Mouse (Mus musculus): ENCODE data around the gene Kcnk2. TPM values are rescaled to one million over a fixed set of nuclear protein-coding genes. Genes with fewer than 3 reads are reported as not detected.

Gene Kcnk2
- total and polyA plus RNA-seq, 3 experiments = 1.5 to 2.0 (median 1.9) TPM

- no peak overlapping the region for H3K27ac ChIP-seq
- 70% methylated on average over 8 of the region's 8 CpGs for WGBS
- no peak for DNase-seq
Observed at GRCm38 (mm10) chr1:189304988-189305522, 97.0 kb downstream of the Kcnk2 start.

DNA sequence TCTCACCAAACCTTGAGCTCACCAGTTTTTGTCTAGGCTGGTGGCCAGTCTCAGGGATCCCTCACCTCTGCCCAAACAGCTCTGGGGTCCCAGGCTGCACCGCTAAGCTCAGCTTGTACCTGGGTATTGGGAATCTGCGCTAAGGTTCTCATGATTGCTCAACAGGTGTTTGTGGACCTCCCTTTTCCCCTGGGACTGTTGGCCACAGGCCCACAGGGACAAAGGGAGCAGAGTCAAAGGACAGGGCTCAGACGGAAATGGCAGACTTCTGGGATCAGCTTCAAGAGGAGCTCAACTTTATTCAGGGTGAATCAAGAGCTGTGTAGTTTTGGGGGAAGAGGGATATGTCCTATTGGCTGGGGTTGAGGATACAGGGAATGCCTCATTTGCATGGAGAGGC, 99.1 kb downstream of the Kcnk2 start:
- no peaks in the 10 kb centered on the region for H3K27me3 ChIP-seq (ENCODE audit: control insufficient read depth, insufficient read depth, low read length)
- TF ChIP-seq CTCF (IDR thresholded peaks at IDR 0.05) = no peak
- TF ChIP-seq EP300 (IDR thresholded peaks at IDR 0.05; ENCODE audit: insufficient read depth, low read depth, low read length) = no peak
- TF ChIP-seq POLR2A (IDR thresholded peaks at IDR 0.05; ENCODE audit: insufficient read depth, low read depth, low read length) = no peak
- H3K4me3 ChIP-seq = no peak overlapping the region
- no peaks in the 10 kb centered on the region for H3K4me1 ChIP-seq (ENCODE audit: control insufficient read depth, insufficient read depth, low read length)
- H3K9ac ChIP-seq (ENCODE audit: low read depth, low read length) = no peak overlapping the region
- intact Hi-C loops (cut with DNase I) = no loop called here
- no peak for DNase-seq
- H3K27ac ChIP-seq = no peak overlapping the region
- H3K36me3 ChIP-seq (ENCODE audit: control insufficient read depth, insufficient read depth, low read length) = no peaks in the 10 kb centered on the region
- H3K79me2 ChIP-seq (replicated peaks; ENCODE audit: control insufficient read depth, insufficient read depth, low read length) = no peaks in the 10 kb centered on the region
- WGBS = 75% methylated on average over 3 of the region's 3 CpGs

More at GRCm38 (mm10) chr1:189304988-189305522, 97.0 kb downstream of the Kcnk2 start:
- TF ChIP-seq EP300 (IDR thresholded peaks at IDR 0.05; ENCODE audit: insufficient read depth, low read depth, low read length) (no peak), POLR2A (IDR thresholded peaks at IDR 0.05; ENCODE audit: insufficient read depth, low read depth, low read length) (no peak), CTCF (IDR thresholded peaks at IDR 0.05) (no peak)
- H3K9ac ChIP-seq (ENCODE audit: low read depth, low read length) = no peak overlapping the region
- H3K27me3 ChIP-seq (ENCODE audit: control insufficient read depth, insufficient read depth, low read length) = no peaks in the 10 kb centered on the region
- no peaks in the 10 kb centered on the region for H3K79me2 ChIP-seq (replicated peaks; ENCODE audit: control insufficient read depth, insufficient read depth, low read length)
- H3K4me3 ChIP-seq = no peak overlapping the region
- H3K36me3 ChIP-seq (ENCODE audit: control insufficient read depth, insufficient read depth, low read length) = no peaks in the 10 kb centered on the region
- H3K4me1 ChIP-seq (ENCODE audit: control insufficient read depth, insufficient read depth, low read length) = no peaks in the 10 kb centered on the region
- intact Hi-C loops (cut with DNase I) = no loop called here

GRCm38 (mm10) chr1:189293679-189294406, 108.2 kb downstream of the Kcnk2 start:
- WGBS = 89% methylated on average over 12 of the region's 12 CpGs
- H3K27me3 ChIP-seq (ENCODE audit: control insufficient read depth, insufficient read depth, low read length) = no peaks in the 10 kb centered on the region
- no peak overlapping the region for H3K9ac ChIP-seq (ENCODE audit: low read depth, low read length)
- H3K4me1 ChIP-seq (ENCODE audit: control insufficient read depth, insufficient read depth, low read length) = no peaks in the 10 kb centered on the region
- no peak for DNase-seq
- H3K27ac ChIP-seq = no peak overlapping the region
- no peaks in the 10 kb centered on the region for H3K36me3 ChIP-seq (ENCODE audit: control insufficient read depth, insufficient read depth, low read length)
- H3K79me2 ChIP-seq (replicated peaks; ENCODE audit: control insufficient read depth, insufficient read depth, low read length) = no peaks in the 10 kb centered on the region
- H3K4me3 ChIP-seq = no peak overlapping the region
- intact Hi-C loops (cut with DNase I) = no loop called here
- TF ChIP-seq EP300 (IDR thresholded peaks at IDR 0.05; ENCODE audit: insufficient read depth, low read depth, low read length) (no peak), CTCF (IDR thresholded peaks at IDR 0.05) (no peak), POLR2A (IDR thresholded peaks at IDR 0.05; ENCODE audit: insufficient read depth, low read depth, low read length) (no peak)

DNA sequence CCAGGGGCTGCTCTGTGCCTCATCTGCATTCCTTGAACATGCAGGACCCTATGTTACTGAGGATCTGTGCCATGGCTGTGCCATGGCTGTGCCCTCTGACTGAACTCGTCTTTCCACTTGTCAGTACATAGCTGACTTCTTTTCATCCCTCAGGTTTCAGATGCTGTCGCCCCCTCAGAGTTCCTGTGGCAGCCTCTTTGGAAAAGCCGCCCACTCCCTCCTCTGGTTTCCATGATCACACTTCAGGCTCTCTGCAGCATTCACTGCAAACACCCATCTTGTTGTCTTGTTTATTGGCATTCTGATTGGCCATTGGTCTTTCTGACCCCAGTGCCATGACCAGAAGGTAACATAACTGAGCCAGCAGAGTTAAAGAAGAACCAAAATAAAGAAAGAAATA, 111.2 kb downstream of the Kcnk2 start:
- Histone ChIP-seq H3K27ac (no peak overlapping the region), H3K4me1 (ENCODE audit: control insufficient read depth, insufficient read depth, low read length) (no peaks in the 10 kb centered on the region), H3K79me2 (replicated peaks; ENCODE audit: control insufficient read depth, insufficient read depth, low read length) (no peaks in the 10 kb centered on the region), H3K27me3 (ENCODE audit: control insufficient read depth, insufficient read depth, low read length) (no peaks in the 10 kb centered on the region), H3K36me3 (ENCODE audit: control insufficient read depth, insufficient read depth, low read length) (no peaks in the 10 kb centered on the region), H3K9ac (ENCODE audit: low read depth, low read length) (no peak overlapping the region), H3K4me3 (no peak overlapping the region)
- no peak for TF ChIP-seq CTCF (IDR thresholded peaks at IDR 0.05)
- intact Hi-C loops (cut with DNase I) = no loop called here
- no peak for DNase-seq
- 48% methylated on average over 3 of the region's 3 CpGs for WGBS

- intact Hi-C loops (cut with DNase I) = no loop called here
- no peak for DNase-seq
- no peak for TF ChIP-seq EP300 (IDR thresholded peaks at IDR 0.05; ENCODE audit: insufficient read depth, low read depth, low read length)
- no peak for TF ChIP-seq CTCF (IDR thresholded peaks at IDR 0.05)
- TF ChIP-seq POLR2A (IDR thresholded peaks at IDR 0.05; ENCODE audit: insufficient read depth, low read depth, low read length) = no peak
- Histone ChIP-seq H3K4me3 (no peak overlapping the region), H3K4me1 (ENCODE audit: control insufficient read depth, insufficient read depth, low read length) (no peaks in the 10 kb centered on the region), H3K79me2 (replicated peaks; ENCODE audit: control insufficient read depth, insufficient read depth, low read length) (no peaks in the 10 kb centered on the region), H3K27ac (no peak overlapping the region), H3K27me3 (ENCODE audit: control insufficient read depth, insufficient read depth, low read length) (no peaks in the 10 kb centered on the region), H3K36me3 (ENCODE audit: control insufficient read depth, insufficient read depth, low read length) (no peaks in the 10 kb centered on the region), H3K9ac (ENCODE audit: low read depth, low read length) (no peak overlapping the region)
- WGBS = 84% methylated on average over 8 of the region's 8 CpGs
Observed at GRCm38 (mm10) chr1:189288948-189289347, 113.1 kb downstream of the Kcnk2 start.

- no peaks in the 10 kb centered on the region for H3K36me3 ChIP-seq (ENCODE audit: control insufficient read depth, insufficient read depth, low read length)
- 81% methylated on average over 2 of the region's 2 CpGs for WGBS
- no peak overlapping the region for H3K9ac ChIP-seq (ENCODE audit: low read depth, low read length)
- no peak overlapping the region for H3K27ac ChIP-seq
- TF ChIP-seq EP300 (IDR thresholded peaks at IDR 0.05; ENCODE audit: insufficient read depth, low read depth, low read length) (no peak), CTCF (IDR thresholded peaks at IDR 0.05) (no peak), POLR2A (IDR thresholded peaks at IDR 0.05; ENCODE audit: insufficient read depth, low read depth, low read length) (no peak)
- H3K4me3 ChIP-seq = no peak overlapping the region
- no peaks in the 10 kb centered on the region for H3K27me3 ChIP-seq (ENCODE audit: control insufficient read depth, insufficient read depth, low read length)
- intact Hi-C loops (cut with DNase I) = no loop called here
- H3K4me1 ChIP-seq (ENCODE audit: control insufficient read depth, insufficient read depth, low read length) = no peaks in the 10 kb centered on the region
- no peak for DNase-seq
- H3K79me2 ChIP-seq (replicated peaks; ENCODE audit: control insufficient read depth, insufficient read depth, low read length) = no peaks in the 10 kb centered on the region
Observed at GRCm38 (mm10) chr1:189272281-189272680, 129.8 kb downstream of the Kcnk2 start.
